Mouse (Mus musculus): ENCODE results near the gene Iqschfp. TPM values are rescaled to one million over a fixed set of nuclear protein-coding genes. Genes with fewer than 3 reads are reported as not detected.

The Iqschfp gene
- total RNA-seq, 1 experiment from 2014 or later, result not detected

DNA sequence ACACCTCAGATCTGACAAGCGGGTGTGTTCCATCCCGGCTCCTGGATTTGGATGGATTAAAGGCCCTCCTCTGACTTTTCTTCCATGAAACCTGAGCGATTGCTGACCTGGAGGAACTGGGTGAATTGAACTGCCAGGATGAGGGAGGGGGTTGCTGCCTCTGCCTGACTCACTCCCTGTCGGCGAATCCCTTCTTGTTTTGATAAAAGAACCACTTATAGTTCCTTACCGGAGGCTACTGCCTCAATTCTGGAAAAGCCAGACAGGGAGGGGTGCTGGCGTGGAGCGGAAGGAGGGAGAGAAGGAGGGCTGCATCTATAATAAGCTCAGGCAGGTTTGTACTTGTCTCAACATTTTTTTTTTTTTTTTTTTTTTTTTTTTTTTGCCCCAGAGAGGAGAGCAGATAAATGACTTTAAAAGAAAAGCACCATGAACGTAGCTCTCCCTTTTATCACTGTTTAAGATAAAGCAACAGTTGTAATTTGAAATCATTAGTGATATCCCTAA is 603.8 kb downstream of the Iqschfp start:
- ATAC-seq (ENCODE audit: extremely low read depth, insufficient number of reproducible peaks, low FRiP score, poor library complexity, severe bottlenecking), result no peak

DNA sequence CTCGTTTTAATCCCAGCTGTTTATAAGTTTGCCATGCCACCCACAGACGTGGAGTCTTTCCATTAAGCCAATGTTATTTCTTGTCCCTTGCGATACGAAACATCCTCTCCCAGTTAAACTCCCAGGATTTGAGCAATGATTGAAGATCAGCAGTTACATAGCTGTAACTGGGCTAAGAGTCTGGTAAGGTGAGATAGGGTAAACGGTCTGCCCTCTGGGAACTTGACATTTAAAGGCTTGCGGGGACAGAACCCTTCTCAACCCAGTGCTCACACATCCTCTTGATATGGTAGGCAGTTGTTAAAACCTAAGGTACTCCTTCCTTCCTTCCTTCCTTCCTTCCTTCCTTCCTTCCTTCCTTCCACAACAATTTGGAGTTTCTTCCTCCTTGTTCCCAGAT is 604.5 kb downstream of the Iqschfp start:
- no peak for ATAC-seq (ENCODE audit: extremely low read depth, insufficient number of reproducible peaks, low FRiP score, poor library complexity, severe bottlenecking)

DNA sequence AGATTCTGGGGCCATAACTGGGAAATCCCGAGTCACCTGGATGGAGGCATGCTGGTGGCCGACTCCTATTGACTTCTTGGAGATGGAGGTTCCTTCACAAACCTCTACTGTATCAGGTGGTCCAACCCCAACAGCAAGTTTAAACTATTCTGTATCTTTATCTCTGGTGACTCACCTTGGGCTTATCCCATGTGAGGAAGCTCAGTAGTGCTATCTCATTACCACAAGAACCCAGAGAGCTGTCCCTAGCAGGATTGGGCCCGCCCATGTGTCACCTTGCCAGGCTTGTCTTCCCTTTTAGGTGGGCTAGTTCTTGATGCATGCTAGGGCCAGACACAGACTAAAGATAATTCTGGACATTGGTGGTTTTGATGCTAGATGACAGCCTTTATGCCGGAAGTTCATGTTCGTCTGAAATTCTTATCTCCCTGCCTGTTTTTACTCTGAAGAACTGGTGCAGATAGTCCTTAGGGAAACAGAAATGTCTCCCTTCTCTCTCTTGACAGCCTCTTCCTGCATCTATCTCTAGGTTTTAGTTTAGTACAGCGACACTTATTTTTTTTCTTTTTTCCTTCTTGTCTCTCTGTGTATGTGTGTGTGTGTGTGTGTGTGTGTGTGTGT is 607.6 kb downstream of the Iqschfp start:
- no peak for ATAC-seq (ENCODE audit: extremely low read depth, insufficient number of reproducible peaks, low FRiP score, poor library complexity, severe bottlenecking)

DNA sequence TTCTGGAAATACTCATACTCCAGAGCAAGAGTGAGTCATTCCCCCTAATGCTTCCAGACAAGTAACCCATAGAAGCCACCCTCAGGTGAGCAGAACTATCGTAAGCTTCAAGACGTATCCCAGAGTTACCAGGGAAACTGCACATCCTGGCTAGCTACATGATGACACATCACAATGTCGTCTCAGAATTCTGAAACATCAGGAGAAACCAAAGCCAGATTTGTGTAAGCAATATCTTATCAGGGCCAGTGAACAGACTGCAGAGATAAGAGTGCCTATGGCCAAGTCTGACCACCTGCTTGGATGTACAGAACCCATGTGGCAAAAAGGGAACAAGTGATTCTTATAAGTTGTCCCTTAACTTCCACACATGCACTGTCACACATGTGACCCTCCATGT is 612.8 kb downstream of the Iqschfp start:
- no peak for ATAC-seq (ENCODE audit: extremely low read depth, insufficient number of reproducible peaks, low FRiP score, poor library complexity, severe bottlenecking)

DNA sequence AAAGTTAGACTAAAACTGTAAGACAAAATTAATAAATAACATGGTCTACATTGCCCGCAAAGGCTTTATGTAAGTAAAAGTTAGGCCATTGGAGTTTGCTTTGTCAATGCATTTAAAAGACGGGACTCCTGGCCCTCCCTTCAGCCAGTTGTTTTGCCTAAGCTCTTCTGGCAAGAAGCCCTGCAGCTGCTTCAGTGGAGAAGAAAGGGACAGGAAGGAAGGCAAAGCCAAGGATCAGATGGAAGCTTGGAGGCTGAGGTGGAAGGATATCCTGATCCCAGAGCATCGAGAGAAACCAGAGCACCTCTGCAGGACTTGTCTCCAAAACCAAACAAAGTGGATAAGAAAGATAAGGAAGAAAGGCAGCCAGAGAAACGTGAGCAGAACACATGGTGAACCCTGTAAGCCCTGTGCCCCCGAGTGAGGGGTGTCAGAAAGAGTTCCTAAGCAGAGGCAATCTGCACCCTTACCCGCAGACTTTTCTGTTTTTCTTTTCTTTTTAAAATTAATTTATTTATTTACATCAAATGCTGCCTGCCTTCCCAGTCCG is 614.8 kb downstream of the Iqschfp start:
- no peak for ATAC-seq (ENCODE audit: extremely low read depth, insufficient number of reproducible peaks, low FRiP score, poor library complexity, severe bottlenecking)

DNA sequence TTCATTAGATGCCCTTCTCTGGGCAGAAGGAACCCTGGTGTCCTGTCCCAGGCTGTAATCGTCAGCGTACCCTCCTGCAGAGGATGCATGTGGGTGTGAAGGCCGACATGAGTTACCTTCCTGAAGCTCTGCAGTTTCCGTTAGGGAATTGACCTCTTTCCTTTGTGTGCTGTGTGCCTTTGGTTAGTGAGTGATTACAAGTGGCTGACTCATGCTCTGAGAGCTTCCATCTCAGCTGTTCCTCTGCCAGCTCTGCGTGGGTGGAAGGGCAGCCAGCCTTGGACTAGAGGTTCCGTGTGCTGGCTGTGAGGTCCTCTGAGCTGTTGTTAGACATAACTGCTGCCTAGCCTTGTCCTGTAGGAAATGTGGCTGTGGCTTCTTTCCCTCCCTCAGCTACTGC is 616.6 kb downstream of the Iqschfp start:
- ATAC-seq (ENCODE audit: extremely low read depth, insufficient number of reproducible peaks, low FRiP score, poor library complexity, severe bottlenecking), result no peak

DNA sequence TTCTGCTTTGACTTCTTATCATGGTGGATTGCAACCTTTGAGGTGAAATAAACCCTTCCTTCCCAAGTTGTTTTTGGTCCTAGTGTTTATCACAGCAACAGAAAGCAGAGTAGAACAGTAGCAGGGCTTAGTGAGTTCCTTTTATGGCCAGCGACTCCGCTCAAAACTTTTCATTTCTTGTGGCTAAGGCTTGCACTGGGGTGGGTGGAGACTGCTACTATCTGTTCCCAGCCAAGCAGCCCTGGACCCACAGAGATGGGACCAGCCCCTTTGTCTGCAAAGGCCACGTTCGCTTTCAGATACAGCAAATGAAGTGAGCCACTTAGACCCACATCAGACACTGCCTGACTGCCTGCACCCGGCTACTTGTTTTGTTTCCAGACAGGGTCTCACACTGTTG is 618.8 kb downstream of the Iqschfp start:
- ATAC-seq (ENCODE audit: extremely low read depth, insufficient number of reproducible peaks, low FRiP score, poor library complexity, severe bottlenecking), result no peak

DNA sequence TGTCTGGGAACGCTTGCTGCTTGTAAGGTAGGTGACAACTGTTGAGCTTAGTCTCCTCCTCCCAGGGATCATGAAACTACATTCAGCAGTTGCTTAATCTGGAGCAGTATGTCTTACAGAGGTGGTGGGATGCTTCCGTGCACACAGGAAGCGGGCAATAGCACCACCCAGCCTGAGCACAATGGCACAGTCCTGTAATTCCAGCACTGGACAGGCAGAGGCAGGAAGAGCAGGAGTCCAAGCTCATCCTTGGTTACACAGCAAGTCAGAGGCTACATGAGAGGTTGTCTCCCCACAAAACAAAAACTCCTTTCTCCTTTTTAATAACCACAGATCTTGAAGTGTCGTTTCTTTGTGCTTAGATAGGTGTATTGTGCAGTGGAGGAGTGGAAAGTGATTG is 619.7 kb downstream of the Iqschfp start:
- ATAC-seq (ENCODE audit: extremely low read depth, insufficient number of reproducible peaks, low FRiP score, poor library complexity, severe bottlenecking), result no peak

DNA sequence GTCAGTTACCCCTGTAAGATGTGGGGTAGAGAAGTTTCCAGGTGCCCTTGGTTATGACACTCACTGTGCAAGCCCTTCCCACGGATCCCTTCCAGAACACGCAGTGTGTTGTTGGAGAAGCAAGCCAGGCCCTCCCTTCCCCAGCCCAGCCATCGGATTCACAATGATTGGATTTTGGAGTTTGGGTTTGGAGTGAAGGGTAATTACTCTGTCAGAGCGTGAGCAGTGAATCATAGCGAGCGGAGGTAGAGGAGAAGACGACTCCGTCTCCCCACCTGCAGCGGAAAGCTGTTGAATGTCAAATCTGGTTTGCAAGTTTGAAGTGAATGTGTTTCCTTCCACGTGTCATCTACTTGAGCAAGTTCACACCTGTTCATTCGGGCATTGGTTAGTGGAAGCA is 620.3 kb downstream of the Iqschfp start:
- ATAC-seq (ENCODE audit: extremely low read depth, insufficient number of reproducible peaks, low FRiP score, poor library complexity, severe bottlenecking), result no peak

DNA sequence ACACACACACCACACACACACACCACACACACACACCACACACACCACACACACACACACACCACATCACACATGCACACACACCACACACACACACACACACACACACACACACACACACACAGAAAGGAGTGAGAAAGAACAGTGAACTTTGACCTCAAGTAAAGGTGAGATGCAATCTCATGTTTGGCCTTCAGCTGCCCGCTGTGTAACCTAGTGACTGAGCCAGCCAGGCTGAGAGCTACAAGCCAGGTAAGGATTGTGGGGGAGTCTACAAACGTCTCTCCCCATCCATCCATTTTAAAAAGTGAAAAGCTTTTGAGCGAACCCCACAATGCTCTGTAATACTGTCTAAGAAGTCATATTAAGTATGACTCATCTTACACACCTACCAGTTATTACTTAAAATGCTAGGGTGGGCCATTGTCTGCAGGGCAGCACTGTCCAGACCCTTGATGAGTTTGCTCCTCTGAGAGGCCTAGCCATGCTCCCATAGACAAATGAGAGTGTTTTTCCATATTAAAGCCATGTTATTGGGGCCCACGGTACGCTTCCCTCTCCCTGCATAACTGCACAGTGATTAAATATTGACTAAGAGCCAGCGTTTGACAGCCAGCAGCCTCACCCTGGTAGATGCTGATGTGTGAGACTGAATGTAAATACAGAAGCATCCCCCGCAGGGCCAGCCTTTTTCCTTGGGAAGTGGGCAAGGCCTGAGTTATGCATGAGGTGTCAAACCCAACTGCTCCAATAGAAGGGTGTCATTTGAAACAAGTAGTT is 621.5 kb downstream of the Iqschfp start:
- ATAC-seq (ENCODE audit: extremely low read depth, insufficient number of reproducible peaks, low FRiP score, poor library complexity, severe bottlenecking), result no peak

DNA sequence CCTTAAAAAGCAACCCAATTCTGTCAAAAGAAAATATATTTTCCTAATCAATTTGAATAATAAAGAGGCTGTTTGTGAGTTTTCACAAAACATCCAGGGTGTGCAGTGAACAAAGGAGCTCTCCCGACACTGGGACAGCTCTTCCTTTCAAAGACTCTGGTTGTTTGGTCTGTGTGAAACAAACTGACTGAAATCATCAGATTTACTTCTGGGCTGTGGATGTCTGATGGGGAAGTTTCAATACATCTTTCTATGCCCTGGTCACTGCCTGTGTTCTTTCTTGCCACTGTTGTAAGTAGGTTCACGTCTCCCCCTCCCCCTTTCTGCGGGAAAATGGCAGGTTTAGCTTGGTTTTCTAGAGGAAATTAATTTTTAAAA is 622.1 kb downstream of the Iqschfp start:
- ATAC-seq (ENCODE audit: extremely low read depth, insufficient number of reproducible peaks, low FRiP score, poor library complexity, severe bottlenecking), result no peak

DNA sequence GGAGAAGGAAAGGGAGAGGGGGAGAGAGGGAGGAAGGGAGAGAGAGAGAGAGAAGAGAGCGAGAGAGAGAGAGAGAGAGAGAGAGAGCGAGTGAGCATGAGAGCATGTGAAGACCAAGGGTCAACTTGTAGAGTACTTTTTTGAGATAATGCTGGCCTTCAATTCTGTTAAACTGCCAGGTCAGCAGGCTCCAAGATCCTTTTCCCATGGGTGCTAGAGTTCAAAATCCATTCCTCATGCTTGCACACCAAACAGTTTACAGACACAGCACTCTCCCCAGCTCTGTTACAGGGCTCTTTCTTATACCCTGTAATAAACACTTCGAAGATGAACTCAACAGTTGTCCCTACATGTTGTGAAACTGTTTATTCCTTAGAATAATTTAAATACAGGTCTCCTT is 622.7 kb downstream of the Iqschfp start:
- no peak for ATAC-seq (ENCODE audit: extremely low read depth, insufficient number of reproducible peaks, low FRiP score, poor library complexity, severe bottlenecking)

DNA sequence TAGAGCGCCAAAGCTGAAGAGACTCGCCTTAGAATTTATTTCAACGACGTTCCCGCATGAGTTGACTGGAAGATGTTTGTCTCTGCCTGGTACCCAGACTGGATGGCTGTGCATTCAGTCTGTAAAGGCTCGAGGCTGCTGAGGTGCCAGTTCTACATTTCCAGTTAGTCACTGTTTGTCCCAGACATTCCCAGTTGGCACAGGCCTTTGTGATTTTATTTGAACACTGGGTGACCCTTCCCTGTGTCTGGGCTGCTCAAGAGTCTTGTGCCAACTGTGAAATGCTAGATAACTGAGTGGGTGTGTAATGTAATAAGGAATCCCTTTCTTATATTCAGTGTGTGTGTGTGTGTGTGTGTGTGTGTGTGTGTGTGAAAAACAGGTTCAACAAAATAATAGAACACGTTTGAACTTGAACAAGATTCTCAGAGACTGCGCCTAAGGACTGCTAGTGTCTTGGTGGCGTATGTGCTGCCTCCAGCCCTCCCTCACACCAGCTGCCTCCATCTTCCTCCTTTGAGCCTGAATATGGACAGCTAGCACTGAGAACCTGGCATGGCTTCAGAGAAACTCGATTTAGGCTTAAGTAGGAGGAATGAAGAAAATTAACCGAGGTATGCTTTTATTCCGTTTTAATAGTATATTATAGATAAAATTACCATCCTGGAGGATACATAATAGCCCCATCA is 624.5 kb downstream of the Iqschfp start:
- ATAC-seq (ENCODE audit: extremely low read depth, insufficient number of reproducible peaks, low FRiP score, poor library complexity, severe bottlenecking), result no peak

DNA sequence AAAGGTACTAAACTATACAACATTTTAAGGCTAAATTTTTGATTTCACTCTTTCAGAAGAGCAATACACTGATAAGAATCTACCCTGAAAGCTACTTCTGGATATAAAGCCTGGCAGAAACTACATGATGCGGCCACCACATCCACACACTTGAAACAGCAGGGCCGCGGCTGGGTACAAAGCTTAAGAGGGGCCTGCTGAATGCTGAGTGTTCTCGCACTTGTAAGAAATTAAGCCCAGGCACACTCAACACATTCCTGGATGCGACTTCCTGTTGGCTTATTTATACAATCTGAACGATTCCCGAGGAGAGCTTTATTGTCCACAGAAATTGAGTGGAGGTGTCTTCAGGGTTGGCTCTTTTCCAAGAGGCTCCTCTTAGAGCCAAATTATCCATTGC is 625.2 kb downstream of the Iqschfp start:
- no peak for ATAC-seq (ENCODE audit: extremely low read depth, insufficient number of reproducible peaks, low FRiP score, poor library complexity, severe bottlenecking)

DNA sequence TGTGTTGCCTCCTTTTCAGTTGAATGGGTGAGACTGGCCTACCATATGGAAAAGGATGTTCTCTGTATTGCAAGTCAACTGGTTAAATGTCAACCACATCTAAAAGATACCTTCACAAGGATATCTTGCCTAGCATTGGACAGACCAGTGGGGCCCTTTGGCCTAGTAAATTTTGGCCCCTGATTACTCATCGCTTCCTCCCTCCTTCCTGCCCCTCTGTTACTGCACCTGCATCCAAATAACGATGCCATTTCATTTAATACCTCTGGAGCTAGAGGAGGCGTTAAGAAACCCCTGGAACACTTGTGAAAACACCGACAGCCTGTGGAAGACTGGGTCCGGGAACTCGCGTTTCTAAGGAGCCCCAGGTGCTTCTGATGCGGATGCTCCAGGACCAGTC is 626.0 kb downstream of the Iqschfp start:
- no peak for ATAC-seq (ENCODE audit: extremely low read depth, insufficient number of reproducible peaks, low FRiP score, poor library complexity, severe bottlenecking)

DNA sequence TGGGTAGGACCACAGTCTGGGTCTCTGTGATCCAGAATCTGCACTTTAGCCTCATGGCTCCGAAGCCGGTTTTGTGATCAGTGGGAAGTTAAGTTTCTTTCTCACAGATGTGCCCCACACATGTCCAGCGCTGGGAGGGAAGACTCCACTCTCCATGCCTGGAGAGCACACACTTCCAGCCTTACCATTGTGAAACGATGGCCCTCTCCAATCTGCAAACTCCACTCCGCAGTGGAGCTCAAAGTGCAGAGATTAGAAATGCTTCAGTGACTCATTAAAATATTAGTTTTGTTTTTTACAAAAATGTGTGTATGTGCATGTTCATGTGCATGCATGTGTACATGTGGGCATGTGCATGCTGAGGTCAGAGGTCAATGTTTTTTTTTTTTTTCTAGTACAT is 626.6 kb downstream of the Iqschfp start:
- ATAC-seq (ENCODE audit: extremely low read depth, insufficient number of reproducible peaks, low FRiP score, poor library complexity, severe bottlenecking), result no peak

DNA sequence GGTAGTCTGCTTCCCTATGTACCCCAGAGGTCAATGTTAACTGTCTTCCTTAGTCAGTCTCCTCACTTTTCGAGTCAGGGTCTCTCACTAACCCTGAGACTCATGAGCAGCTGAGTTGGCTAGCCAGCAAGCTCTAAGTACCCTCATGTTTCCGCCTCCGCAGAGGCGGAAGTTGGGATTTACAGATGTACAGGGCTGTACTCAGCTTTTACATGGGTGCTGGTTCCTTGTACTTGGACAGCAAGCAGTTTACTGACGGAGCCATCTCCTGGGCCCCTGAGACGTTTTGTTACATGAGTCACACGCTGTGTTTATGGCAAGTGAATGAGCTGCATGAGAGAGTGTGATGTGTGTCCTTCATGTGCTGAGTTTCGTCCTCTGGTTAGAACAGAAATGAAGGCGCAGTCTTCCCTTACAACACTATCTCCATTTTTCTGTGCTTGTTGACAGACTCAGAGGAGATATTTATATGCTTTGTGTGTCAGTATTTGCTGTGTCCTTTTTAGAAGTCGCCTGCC is 633.4 kb downstream of the Iqschfp start:
- ATAC-seq (ENCODE audit: extremely low read depth, insufficient number of reproducible peaks, low FRiP score, poor library complexity, severe bottlenecking), result no peak

DNA sequence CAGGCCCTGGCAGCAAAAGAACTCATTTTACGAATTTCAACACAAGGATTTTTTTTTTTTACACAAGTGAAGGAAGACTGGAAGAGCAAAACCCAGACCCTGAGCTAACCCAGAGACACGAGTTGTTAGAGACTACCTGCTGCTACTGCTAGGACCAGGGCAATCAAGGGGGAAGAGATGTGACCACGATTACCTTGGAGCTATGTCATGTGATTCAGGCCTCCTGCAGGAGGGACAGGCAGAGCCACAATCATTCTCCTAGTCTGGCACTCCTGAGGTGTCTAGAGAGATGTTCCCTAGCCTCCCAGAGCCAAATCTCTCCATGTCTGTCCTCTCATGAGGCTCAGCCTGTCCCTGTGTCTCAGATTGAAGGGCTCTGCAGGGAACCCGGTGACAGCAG is 634.4 kb downstream of the Iqschfp start:
- no peak for ATAC-seq (ENCODE audit: extremely low read depth, insufficient number of reproducible peaks, low FRiP score, poor library complexity, severe bottlenecking)

DNA sequence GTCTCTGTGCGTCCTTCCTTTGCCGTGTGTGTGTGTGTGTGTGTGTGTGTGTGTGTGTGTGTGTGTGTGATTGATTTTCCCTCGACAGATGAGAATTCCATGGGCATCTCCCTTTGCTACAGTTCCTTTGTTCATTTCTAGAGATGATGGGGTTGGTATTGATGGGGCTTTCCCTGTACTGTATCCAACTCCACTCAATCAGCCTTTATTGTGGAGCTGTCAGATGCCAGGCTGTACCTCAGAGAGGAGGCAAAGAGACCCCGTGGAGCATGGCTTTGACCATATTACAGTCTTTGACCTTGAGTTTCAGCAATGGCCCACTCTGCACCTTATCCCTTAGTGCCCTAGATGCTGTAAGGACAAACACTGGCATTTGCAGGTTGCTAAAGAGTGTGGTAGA is 635.1 kb downstream of the Iqschfp start:
- ATAC-seq (ENCODE audit: extremely low read depth, insufficient number of reproducible peaks, low FRiP score, poor library complexity, severe bottlenecking), result no peak

DNA sequence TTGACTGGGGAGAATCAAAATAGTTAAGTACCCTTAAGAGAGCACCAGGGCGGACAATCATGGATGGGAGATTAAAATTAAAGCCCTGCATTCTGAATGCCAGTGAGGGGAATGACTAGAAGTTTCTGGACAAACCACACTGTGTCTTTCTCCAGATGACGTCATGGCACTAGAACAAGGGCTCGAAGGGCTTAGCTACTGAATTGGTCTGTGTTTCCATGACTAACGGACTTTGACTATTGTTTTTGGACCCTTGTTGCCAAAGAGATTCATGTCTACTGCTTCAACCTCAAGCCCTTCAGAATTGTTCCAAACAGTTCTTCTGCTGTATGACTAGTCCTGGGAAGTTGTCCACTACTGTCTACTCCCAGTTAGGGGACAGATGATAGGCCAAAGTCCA is 639.9 kb downstream of the Iqschfp start:
- no peak for ATAC-seq (ENCODE audit: extremely low read depth, insufficient number of reproducible peaks, low FRiP score, poor library complexity, severe bottlenecking)

Data from neutrophil, adult 5-6 weeks (primary cell).